Mouse (Mus musculus) ovary, adult 18-20 months (tissue): ENCODE measurements around the gene Icam1.
A peak's percentile ranks its signal among the peaks of the same experiment; 100 is the strongest.

Source experiments
- DNase-seq: peaks from one replicate; pipeline ENCODE4 v3.0.0; 2022; ENCODE audit warnings: low spot score, mixed read lengths

Icam1 gene

GRCm38 (mm10) chr9:21051578-21051977, 35.8 kb downstream of the Icam1 start:
- DNase-seq: no peak

GRCm38 (mm10) chr9:21062928-21063327, 47.1 kb downstream of the Icam1 start:
- DNase-seq: no peak

GRCm38 (mm10) chr9:21067006-21067684, 51.4 kb downstream of the Icam1 start, which contains the start of gene Zglp1:
Gene Zglp1 (minus strand): TSS chr9:21067093.
- DNase-seq: no peak

- DNase-seq: no peak
These were observed 56.9 kb downstream of the Icam1 start for GRCm38 (mm10) chr9:21072641-21073040.

- peak; percentile 83 for DNase-seq
These were observed 57.5 kb downstream of the Icam1 start, which contains the start of the genes Gm49373 and Fdx1l for GRCm38 (mm10) chr9:21073044-21073840. Gene Gm49373 (minus strand): TSS chr9:21073096. Gene Fdx1l (minus strand): TSS chr9:21073614.

- DNase-seq: no peak
These were observed 58.4 kb downstream of the Icam1 start for GRCm38 (mm10) chr9:21074173-21074572.

GRCm38 (mm10) chr9:21075625-21076024, 59.8 kb downstream of the Icam1 start:
- DNase-seq: no peak
